Mouse (Mus musculus): ENCODE results near the gene Rpa1. TPM values are rescaled to one million over a fixed set of nuclear protein-coding genes. Genes with fewer than 3 reads are reported as not detected.

Gene Rpa1
- polyA plus RNA-seq, 1 experiment from 2014 or later: 44.7 TPM

- ATAC-seq: peak; percentile 29
- H3K9ac ChIP-seq (replicated peaks; ENCODE audit: low read depth): no peak overlapping the region
- 33% methylated on average over 9 of the region's 9 CpGs for WGBS
Measured at GRCm38 (mm10) chr11:75267826-75268281, 80.3 kb downstream of the Rpa1 start.

DNA sequence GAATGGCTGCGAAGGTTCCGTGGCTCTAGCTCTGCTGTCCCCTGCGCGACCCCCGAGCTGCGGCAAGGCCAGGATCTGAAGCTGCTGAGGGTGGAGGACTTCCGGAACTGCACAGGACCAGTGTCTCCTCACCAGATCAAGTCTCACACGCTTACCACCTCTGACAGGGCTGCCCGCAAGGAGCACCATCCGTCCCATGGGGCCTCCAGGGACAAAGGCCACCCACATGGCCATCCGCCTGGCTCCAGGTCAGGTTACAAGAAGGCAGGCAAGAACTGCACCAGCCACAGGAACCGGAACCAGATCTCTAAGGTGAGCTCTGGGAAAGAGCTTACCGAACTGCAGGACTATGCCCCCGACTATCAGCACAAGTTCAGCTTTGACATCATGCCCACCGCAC lies 82.6 kb downstream of the Rpa1 start:
- H3K27me3 ChIP-seq (replicated peaks; ENCODE audit: insufficient read depth, low read length): no peaks in the 10 kb centered on the region
- H3K9ac ChIP-seq (replicated peaks; ENCODE audit: low read depth): no peak overlapping the region
- H3K4me2 ChIP-seq (replicated peaks; ENCODE audit: low read depth, low read length): no peak overlapping the region
- H3K4me3 ChIP-seq (ENCODE audit: low read depth, low read length): no peak overlapping the region
- H3K27ac ChIP-seq (ENCODE audit: low read length): no peak overlapping the region
- 72% methylated on average over 15 of the region's 15 CpGs for WGBS
- TF ChIP-seq CTCF (IDR thresholded peaks at IDR 0.05) (no peak), EP300 (IDR thresholded peaks at IDR 0.05) (no peak)
- no peaks in the 10 kb centered on the region for H3K4me1 ChIP-seq (ENCODE audit: insufficient read depth, low read depth, low read length)
- DNase-seq (ENCODE audit: low spot score) (no peak), ATAC-seq (no peak)
- no peaks in the 10 kb centered on the region for H3K9me3 ChIP-seq (ENCODE audit: low read length)
- H3K36me3 ChIP-seq (ENCODE audit: insufficient read depth, low read length): no peaks in the 10 kb centered on the region

More at GRCm38 (mm10) chr11:75267826-75268281, 80.3 kb downstream of the Rpa1 start:
- H3K9me3 ChIP-seq (ENCODE audit: low read length): no peaks in the 10 kb centered on the region
- no peaks in the 10 kb centered on the region for H3K4me1 ChIP-seq (ENCODE audit: insufficient read depth, low read depth, low read length)
- no peak overlapping the region for H3K4me2 ChIP-seq (replicated peaks; ENCODE audit: low read depth, low read length)
- H3K27me3 ChIP-seq (replicated peaks; ENCODE audit: insufficient read depth, low read length): no peaks in the 10 kb centered on the region
- H3K4me3 ChIP-seq (ENCODE audit: low read depth, low read length): no peak overlapping the region
- peak; percentile 75 for DNase-seq (ENCODE audit: low spot score)
- H3K36me3 ChIP-seq (ENCODE audit: insufficient read depth, low read length): no peaks in the 10 kb centered on the region
- 0 out of 2 replicates have a peak overlapping the region, but pooled peaks have one; percentile 1 for H3K27ac ChIP-seq (ENCODE audit: low read length)
- TF ChIP-seq EP300 (IDR thresholded peaks at IDR 0.05): no peak
- TF ChIP-seq CTCF (IDR thresholded peaks at IDR 0.05): no peak

- ATAC-seq: no peak
- no peaks in the 10 kb centered on the region for H3K36me3 ChIP-seq (ENCODE audit: insufficient read depth, low read length)
- no peak overlapping the region for H3K4me2 ChIP-seq (replicated peaks; ENCODE audit: low read depth, low read length)
- DNase-seq (ENCODE audit: low spot score): no peak
- H3K4me1 ChIP-seq (ENCODE audit: insufficient read depth, low read depth, low read length): no peaks in the 10 kb centered on the region
- H3K4me3 ChIP-seq (ENCODE audit: low read depth, low read length): no peak overlapping the region
- H3K27ac ChIP-seq (ENCODE audit: low read length): no peak overlapping the region
- TF ChIP-seq CTCF (IDR thresholded peaks at IDR 0.05) (peak; percentile 43), EP300 (IDR thresholded peaks at IDR 0.05) (no peak)
- H3K27me3 ChIP-seq (replicated peaks; ENCODE audit: insufficient read depth, low read length): no peaks in the 10 kb centered on the region
- H3K9me3 ChIP-seq (ENCODE audit: low read length): no peaks in the 10 kb centered on the region
- WGBS: 81% methylated on average over 6 of the region's 6 CpGs
- no peak overlapping the region for H3K9ac ChIP-seq (replicated peaks; ENCODE audit: low read depth)
Measured at GRCm38 (mm10) chr11:75264550-75264949, 83.6 kb downstream of the Rpa1 start.

DNA sequence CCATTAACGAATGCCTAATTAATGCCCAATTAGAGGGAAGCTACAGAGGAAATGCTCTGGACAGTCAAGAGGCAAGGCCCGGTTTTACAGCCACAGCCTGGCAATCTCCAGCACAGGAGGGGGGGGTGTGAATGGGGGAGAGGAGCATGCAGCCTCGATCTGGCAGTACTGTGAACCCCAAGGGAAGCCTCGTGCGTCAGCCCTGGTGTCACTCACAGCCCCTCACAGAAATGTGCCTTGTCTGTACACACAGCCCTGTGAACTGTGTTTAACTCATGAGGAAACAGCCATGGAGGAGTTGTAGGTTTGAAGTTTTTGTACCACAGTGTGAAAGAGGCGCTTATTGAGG lies 84.2 kb downstream of the Rpa1 start:
- H3K4me2 ChIP-seq (replicated peaks; ENCODE audit: low read depth, low read length): no peak overlapping the region
- WGBS: 58% methylated on average over 6 of the region's 6 CpGs
- no peak for TF ChIP-seq CTCF (IDR thresholded peaks at IDR 0.05)
- H3K27me3 ChIP-seq (replicated peaks; ENCODE audit: insufficient read depth, low read length): no peaks in the 10 kb centered on the region
- H3K4me3 ChIP-seq (ENCODE audit: low read depth, low read length): no peak overlapping the region
- no peaks in the 10 kb centered on the region for H3K9me3 ChIP-seq (ENCODE audit: low read length)
- ATAC-seq: no peak
- H3K9ac ChIP-seq (replicated peaks; ENCODE audit: low read depth): no peak overlapping the region
- H3K4me1 ChIP-seq (ENCODE audit: insufficient read depth, low read depth, low read length): no peaks in the 10 kb centered on the region
- H3K27ac ChIP-seq (ENCODE audit: low read length): no peak overlapping the region
- peak; percentile 39 for DNase-seq (ENCODE audit: low spot score)
- H3K36me3 ChIP-seq (ENCODE audit: insufficient read depth, low read length): no peaks in the 10 kb centered on the region

DNA sequence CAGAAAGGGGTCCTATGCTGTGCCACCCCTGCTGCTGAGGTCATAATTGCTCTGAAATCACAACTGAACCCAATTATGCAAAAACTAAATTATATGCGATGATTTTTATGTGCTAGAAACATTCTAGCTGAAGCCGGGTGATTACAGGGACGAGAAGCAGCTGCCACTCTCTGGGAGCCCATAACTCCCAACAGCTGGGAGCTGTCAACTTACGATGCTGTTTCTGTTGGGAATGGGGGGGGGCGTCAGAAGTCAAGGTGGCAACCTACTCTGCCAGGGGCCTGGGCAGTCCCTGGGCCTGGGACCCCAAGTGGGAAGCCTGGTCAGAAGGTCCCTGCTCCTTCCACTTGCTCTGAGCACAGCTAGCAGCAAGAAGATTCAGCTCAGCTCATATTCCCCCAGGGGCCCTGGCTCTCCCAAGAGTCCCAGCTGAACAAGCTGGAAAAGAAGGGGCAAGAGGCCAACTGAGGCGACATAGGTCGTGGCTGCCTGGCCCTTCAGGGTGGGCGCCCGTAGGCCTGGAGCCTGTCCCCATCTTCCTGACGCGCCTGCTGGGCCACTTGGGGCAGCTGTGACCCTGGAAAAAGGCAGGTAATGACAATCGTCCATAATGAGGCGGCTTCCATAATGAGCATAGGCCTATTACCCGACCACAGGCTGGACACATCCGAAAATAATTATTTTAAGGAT lies 84.7 kb downstream of the Rpa1 start:
- H3K27me3 ChIP-seq (replicated peaks; ENCODE audit: insufficient read depth, low read length): no peaks in the 10 kb centered on the region
- 61% methylated on average over 15 of the region's 15 CpGs for whole genome bisulfite sequencing
- no peak overlapping the region for H3K27ac ChIP-seq (ENCODE audit: low read length)
- DNase-seq (ENCODE audit: low spot score) (peak; percentile 46), ATAC-seq (peak; percentile 37; the same call in 1 of the 2 replicates)
- H3K4me2 ChIP-seq (replicated peaks; ENCODE audit: low read depth, low read length): no peak overlapping the region
- no peaks in the 10 kb centered on the region for H3K4me1 ChIP-seq (ENCODE audit: insufficient read depth, low read depth, low read length)
- H3K9me3 ChIP-seq (ENCODE audit: low read length): no peaks in the 10 kb centered on the region
- H3K36me3 ChIP-seq (ENCODE audit: insufficient read depth, low read length): no peaks in the 10 kb centered on the region
- no peak overlapping the region for H3K9ac ChIP-seq (replicated peaks; ENCODE audit: low read depth)
- no peak overlapping the region for H3K4me3 ChIP-seq (ENCODE audit: low read depth, low read length)
- TF ChIP-seq EP300 (IDR thresholded peaks at IDR 0.05) (no peak), CTCF (IDR thresholded peaks at IDR 0.05) (no peak)

DNA sequence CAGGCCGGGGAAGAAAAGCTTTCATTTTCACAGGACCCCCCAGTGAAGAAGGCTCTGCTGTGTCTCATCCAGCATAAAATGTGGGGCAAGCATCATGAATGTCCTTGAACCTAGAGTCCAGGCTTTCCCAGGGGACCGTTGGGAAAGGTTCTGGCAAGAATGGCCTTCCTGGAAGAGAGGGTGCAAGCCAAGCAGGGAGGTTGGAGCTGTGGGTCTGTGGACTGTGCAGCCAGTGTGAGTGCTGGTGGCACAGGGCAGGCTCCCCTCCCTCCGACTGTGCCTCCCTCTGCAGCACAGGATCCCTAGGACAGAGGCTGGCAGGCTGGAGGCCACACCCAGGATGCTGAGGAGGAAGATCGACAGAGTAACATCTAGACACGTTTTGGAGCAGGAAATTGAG lies 85.3 kb downstream of the Rpa1 start:
- H3K4me3 ChIP-seq (ENCODE audit: low read depth, low read length): no peak overlapping the region
- H3K4me1 ChIP-seq (ENCODE audit: insufficient read depth, low read depth, low read length): no peaks in the 10 kb centered on the region
- 35% methylated on average over 5 of the region's 5 CpGs for WGBS
- H3K27ac ChIP-seq (ENCODE audit: low read length): no peak overlapping the region
- H3K4me2 ChIP-seq (replicated peaks; ENCODE audit: low read depth, low read length): no peak overlapping the region
- no peak overlapping the region for H3K9ac ChIP-seq (replicated peaks; ENCODE audit: low read depth)
- H3K27me3 ChIP-seq (replicated peaks; ENCODE audit: insufficient read depth, low read length): no peaks in the 10 kb centered on the region
- DNase-seq (ENCODE audit: low spot score): no peak
- ATAC-seq: no peak; the same call in 1 of the 2 replicates
- H3K36me3 ChIP-seq (ENCODE audit: insufficient read depth, low read length): no peaks in the 10 kb centered on the region
- no peak for TF ChIP-seq EP300 (IDR thresholded peaks at IDR 0.05)
- TF ChIP-seq CTCF (IDR thresholded peaks at IDR 0.05): no peak
- H3K9me3 ChIP-seq (ENCODE audit: low read length): no peaks in the 10 kb centered on the region
